Mouse (Mus musculus) embryo, embryonic 11.5 days (tissue): Measurements from ENCODE around the gene Rxfp2.

Experiments used
- DNase-seq: peaks from one replicate; pipeline ENCODE4 v3.0.0-alpha.2; 2012; ENCODE audit warnings: low read depth, low spot score

The Rxfp2 gene

GRCm38 (mm10) chr5:150044533-150044932 is 26.1 kb downstream of the Rxfp2 start:
- no peak for DNase-seq

DNA sequence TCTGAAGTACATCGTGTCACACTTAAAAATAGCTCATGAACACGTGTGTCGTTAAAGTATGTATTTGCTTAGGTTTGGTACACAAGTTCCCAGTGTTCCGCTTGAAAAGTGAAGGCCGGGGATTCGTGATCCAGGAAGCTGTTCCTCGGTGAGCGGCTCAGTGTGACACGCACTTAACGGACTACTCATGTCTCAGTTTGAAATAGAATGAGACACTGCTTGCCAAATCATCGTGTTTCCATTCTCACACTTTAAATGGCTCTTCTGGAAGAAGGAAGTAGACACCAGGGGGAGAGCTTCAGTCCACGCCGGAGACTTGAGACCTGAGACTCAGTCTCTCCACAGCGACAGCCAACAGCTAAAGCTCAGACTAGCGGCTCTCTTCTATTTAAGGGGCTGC is 28.0 kb downstream of the Rxfp2 start:
- DNase-seq, result no peak

- DNase-seq, result no peak
These were observed 31.5 kb downstream of the Rxfp2 start for GRCm38 (mm10) chr5:150049946-150050345.

DNA sequence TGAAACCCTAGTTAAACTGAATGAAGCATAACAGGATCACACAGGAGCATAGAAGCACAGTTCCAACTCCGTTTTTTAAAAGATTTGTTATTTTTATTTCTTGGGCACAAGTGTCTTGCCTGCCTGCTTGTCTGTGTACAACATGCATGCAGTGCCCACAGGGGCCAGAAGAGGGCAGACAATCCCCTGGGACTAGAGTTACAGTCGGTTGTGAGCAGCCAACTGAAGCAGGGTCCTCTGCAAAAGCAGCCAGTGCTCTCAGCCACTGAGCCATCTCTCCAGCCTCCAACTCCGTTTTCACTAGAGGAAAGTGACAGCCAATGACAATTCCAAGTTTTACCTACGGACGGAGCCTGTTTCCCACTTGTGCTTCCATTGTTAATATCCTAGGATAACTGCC is 33.4 kb downstream of the Rxfp2 start:
- DNase-seq, result peak; percentile 32

DNA sequence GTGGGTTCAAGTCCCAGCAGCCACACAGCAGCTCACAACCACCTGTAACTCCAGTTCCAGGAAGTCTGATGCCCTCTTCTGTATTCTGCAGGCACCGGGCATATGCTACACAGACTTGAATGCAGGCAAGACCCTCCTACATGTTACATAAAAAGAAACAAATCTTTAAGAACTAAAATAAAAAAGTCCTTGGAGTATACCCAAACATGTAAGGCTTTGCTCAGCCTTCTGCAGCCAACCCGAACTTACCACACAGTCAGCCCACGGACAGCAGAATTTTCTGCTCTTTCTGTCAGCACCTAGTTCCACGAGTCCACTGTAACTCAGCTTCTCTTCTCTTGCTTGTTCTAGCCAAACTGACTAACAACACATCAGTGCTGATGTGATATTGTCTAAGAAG is 34.8 kb downstream of the Rxfp2 start:
- no peak for DNase-seq

DNA sequence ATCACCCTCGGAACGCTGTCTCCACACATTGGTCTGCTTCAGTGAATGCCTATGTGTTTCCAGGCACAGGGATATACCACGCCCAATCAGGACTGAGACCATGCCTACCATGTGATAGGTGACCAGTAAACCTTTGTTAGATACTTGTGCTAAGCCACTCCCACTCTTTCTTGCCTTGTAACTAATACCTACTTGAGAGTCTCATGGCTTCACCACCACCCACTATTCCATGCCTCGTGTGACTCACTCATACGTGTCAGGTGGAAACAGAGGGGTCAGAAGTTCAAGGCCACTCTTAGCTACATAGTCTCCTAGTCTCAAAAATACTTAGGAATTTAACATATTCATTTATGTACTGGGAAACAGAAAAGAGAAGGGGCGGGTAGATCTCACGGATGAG is 35.5 kb downstream of the Rxfp2 start:
- no peak for DNase-seq

DNA sequence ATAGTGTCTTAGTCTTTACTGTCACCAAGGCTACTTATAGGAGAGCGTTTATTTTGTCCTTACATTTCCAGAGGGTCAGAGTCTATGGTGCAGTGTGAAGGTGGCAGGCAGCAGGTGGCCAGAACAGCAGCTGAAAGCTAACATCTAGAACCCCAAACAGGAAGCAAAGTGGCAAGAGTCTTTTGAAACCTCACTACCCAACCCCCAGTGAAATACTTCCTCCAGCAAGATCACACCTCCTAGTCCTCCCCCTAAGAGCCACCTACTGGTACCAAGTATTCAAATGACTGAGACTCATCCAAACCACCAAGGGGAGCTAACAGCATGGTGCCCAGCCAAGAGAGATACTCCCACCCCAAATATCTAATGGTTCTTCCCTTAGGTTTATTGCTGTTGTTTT is 36.8 kb downstream of the Rxfp2 start:
- no peak for DNase-seq

DNA sequence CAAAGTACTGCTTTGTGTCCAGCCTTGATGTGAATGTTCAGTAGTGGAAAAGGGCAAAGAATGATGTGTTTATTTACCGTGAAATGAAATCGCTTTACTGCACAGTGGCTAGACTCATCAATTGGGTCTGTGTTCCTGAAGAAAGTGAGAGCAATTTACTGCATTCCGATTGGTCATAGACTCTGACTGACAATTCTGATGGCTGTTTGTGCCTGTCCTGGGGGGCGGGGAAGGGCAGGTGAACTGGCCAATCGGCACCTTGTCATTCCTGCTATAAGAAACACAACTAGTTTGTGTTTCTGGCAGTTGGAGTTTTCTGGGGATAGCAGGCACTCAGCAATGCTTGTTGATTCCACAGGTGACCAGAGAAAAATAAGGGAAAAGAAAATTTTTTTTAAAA is 37.6 kb downstream of the Rxfp2 start:
- no peak for DNase-seq

DNA sequence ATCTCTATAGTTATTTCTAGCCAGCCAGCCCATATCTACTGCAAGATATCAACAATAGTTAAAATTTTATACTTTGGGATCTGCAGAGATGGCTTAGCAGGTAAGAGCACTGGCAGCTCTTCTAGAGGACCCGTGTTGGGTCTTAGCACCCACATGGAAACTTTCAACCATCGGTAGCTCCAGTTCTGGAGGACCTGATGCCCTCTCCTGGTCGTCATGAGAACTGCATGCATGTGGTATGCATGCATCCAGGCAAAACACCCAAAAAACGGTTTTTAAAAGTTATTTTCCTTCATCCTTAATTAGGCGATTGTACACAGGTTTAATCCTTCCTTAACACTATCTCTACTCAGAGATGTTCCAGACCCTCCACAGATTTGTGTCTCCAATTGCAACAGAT is 40.4 kb downstream of the Rxfp2 start:
- DNase-seq, result no peak

GRCm38 (mm10) chr5:150059466-150059865 is 41.0 kb downstream of the Rxfp2 start:
- DNase-seq, result no peak

GRCm38 (mm10) chr5:150061086-150061485 is 42.6 kb downstream of the Rxfp2 start:
- DNase-seq, result no peak

GRCm38 (mm10) chr5:150064286-150064685 is 45.8 kb downstream of the Rxfp2 start:
- DNase-seq, result no peak

GRCm38 (mm10) chr5:150070086-150070485 is 51.6 kb downstream of the Rxfp2 start:
- no peak for DNase-seq

DNA sequence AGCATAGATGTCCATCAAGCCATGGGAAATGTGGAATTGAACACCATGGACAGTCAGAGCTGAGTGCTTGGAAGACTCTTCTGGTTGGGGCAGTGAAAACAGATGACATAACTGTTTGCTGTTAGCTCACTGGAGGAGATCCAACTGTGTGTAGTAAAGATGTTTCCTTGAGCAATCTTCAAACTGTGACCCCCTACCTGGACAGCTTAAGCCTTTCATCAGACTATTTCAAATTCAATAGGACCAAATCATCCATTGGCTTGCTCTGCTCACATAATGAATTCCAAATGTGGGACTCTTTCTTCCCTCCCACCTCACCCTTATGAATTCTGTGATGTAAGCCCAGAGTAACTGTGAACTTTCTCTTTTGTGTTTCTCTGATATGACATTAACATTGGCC is 53.3 kb downstream of the Rxfp2 start:
- DNase-seq, result no peak

DNA sequence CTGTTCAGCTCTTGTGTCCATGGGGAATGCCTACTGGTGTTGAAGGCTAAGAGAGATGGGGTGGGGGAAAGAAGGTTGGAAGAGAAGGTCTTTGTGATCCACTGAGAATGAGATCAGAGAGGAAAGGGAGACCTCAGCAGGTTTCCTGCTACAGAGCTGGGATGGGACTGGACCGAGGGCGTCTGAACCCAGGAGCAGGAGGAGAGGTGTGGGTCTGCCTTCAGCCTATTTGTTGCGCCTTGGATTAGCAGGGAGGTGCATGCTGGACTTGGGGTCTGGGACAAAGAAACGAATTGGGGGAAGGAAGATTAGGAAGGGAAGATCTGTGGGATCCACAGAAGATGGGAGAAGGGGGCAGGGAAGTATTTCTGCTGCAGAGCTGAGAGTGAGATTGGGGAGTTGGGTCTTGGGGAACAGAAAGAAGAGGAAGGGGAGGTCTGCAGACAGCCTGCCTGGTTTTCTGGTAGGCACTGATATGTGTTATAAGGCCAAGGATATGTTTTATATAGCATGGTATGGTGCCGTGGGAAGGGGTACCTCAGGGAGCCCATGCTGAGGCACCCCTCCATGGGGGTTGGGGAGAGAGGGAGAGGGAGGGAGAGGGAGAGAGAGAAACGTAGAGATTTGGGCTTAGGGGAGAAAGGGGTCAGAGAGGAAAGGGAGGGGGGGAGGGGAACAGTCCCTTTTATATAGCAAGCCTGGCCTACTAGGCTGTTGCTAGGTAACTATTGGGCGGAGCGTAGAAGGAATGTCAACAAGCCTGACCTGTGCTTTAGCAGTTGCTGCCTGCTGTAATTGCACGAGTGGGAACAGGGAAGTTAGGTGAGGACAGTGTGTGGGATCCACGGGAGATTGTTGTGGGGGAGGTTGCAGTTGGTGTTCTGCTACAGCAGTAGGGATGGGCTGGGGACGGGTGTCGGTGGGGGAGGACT is 61.7 kb downstream of the Rxfp2 start:
- no peak for DNase-seq

- no peak for DNase-seq
These were observed 64.2 kb downstream of the Rxfp2 start for GRCm38 (mm10) chr5:150082696-150083095.

- no peak for DNase-seq
These were observed 64.7 kb downstream of the Rxfp2 start for GRCm38 (mm10) chr5:150083190-150083589.

DNA sequence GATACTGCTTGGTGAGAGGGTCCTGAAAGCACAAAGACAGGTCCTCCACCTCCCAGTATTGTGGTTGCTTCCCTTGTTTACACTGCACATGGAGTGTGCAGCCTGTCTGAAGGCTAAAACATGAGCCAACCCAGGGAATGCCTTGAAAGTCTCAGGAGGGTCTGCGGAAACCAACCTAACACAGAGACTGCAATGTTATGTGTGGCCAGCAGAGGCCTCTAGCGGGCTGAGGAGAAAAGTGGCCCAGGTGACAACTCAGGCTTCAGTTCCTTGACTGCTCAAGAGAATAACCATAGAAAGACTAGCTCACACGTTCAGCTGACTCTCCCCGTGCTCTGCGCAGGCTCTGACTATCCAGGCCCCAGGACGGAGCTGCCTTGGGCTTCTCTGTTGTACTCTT is 79.1 kb downstream of the Rxfp2 start:
- DNase-seq, result peak; percentile 43

DNA sequence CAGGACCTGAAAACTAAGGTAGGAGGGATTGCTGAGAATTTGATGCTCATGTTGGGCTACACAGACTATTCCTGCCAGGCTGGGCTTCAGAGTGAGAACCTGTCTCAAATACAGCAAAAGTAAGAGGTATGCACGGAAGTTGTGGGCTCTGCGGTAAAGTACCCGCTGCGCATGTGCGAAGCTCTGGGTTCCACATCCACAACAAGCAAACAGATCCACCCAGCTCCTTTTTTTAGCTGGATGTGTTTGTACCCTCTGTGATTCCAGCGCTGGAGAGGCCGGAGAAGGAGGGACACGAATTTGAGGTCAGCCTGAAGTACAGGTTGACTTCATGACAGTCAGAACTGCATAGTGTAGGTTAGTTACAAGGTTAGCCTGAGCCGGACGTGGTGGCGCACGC is 80.3 kb downstream of the Rxfp2 start:
- no peak for DNase-seq

GRCm38 (mm10) chr5:150101789-150102188 is 83.3 kb downstream of the Rxfp2 start:
- no peak for DNase-seq

- no peak for DNase-seq
These were observed 87.9 kb downstream of the Rxfp2 start for GRCm38 (mm10) chr5:150106358-150106757.

DNA sequence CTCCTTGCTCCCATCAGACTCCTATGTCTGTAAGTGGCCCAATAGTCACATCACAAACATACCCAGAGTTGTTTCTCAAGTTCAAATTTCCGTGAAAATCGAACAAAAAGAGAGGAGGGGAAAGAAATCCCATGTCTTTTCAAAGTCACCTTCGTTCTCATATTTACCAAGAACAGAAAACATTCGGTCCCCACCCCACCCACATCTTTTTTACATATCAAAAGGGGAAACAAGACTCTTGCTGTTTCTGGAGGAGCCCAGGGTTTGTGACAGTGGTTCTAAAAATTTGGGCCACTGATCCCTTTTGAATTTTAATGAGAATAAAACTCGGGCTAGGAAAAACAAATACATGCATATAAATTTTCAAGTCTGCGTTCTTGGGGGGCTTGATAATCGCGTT is 92.8 kb downstream of the Rxfp2 start:
- DNase-seq, result no peak

DNA sequence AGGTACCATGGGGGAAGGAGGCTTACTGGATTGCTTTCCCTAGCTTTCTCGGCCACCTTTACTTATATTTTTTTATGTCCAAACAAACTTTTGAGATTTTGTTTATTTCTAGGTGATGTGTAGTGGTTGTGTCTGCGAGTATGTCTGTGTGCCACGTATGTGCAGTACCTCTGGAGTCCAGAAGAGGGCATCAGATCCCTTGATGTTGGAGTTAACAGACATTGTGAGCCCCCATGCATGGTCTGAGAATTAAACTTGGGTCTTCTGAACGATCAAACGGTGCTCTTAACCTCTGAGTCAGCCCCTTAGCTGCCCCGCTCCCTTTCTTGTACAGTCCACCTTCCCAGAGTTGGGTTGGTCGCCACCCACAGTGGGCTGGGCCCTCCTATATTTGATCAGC is 95.5 kb downstream of the Rxfp2 start:
- DNase-seq, result no peak

- DNase-seq, result no peak
These were observed 96.3 kb downstream of the Rxfp2 start for GRCm38 (mm10) chr5:150114778-150115177.
